Mouse (Mus musculus): ENCODE data around the gene Tesmin. TPM values are rescaled to one million over a fixed set of nuclear protein-coding genes. Genes with fewer than 3 reads are reported as not detected.

The Tesmin gene
- polyA plus RNA-seq, 1 experiment from 2014 or later, result 0.43 TPM

DNA sequence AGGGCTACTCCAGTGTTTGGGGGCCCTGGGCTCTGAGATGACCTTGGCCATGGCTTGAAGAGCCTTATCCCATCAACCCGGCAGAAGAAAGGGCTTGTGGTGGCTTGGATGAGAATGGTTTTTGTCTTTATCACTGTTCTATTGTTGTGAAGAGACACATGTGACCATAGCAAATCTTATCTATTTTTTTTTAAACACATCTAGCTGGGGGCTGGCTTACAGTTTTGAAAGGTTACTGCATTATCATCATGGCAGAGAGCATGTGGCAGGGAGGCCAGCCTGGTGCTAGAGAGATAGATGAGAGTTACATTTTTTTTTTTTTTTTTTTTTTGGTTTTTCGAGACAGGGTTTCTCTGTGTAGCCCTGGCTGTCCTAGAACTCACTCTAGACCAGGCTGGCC lies 43.3 kb downstream of the Tesmin start:
- Histone ChIP-seq H3K27me3 (replicated peaks) (no peaks in the 10 kb centered on the region), H3K4me1 (peaks cover 7% of the 10 kb centered on the region; the same call in 1 of the 2 replicates), H3K4me3 (no peak overlapping the region), H3K9ac (no peak overlapping the region), H3K27ac (no peak overlapping the region), H3K9me3 (no peaks in the 10 kb centered on the region), H3K4me2 (no peak overlapping the region), H3K36me3 (replicated peaks) (no peaks in the 10 kb centered on the region)
- WGBS, result 66% methylated on average over 2 of the region's 2 CpGs
- ATAC-seq (replicated peaks), result no peak

- Histone ChIP-seq H3K4me2 (no peak overlapping the region), H3K9ac (no peak overlapping the region), H3K9me3 (no peaks in the 10 kb centered on the region), H3K27me3 (replicated peaks) (no peaks in the 10 kb centered on the region), H3K27ac (no peak overlapping the region), H3K36me3 (replicated peaks) (no peaks in the 10 kb centered on the region), H3K4me3 (no peak overlapping the region), H3K4me1 (peaks cover 5% of the 10 kb centered on the region; the same call in 1 of the 2 replicates)
- WGBS, result 46% methylated on average over 4 of the region's 4 CpGs
- ATAC-seq (replicated peaks), result no peak
Observed at GRCm38 (mm10) chr19:3434124-3434523, 45.5 kb downstream of the Tesmin start.

DNA sequence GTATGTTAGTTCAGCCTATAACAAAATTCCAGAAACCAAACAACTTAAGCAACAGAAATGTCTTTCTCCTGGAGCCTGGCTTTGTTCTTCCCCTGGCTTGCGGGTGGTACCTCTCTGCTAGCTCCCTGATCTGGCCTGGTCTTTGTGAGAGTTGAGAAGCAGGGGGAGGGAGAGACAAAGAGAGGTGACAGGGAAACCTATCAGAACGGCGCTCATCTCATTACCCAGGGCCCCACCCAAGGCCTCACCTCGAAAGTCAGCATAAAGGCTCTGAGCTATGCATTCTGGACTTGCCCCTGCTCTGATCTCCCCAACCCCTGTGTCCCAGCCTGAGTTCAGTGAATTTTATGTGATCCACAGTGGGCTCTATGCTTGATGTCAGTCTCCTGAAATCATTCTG lies 46.0 kb downstream of the Tesmin start:
- H3K36me3 ChIP-seq (replicated peaks), result no peaks in the 10 kb centered on the region
- no peak overlapping the region for H3K27ac ChIP-seq
- no peak for ATAC-seq (replicated peaks)
- WGBS, result 31% methylated on average over 4 of the region's 4 CpGs
- H3K27me3 ChIP-seq (replicated peaks), result no peaks in the 10 kb centered on the region
- H3K9me3 ChIP-seq, result no peaks in the 10 kb centered on the region
- H3K4me2 ChIP-seq, result no peak overlapping the region
- H3K4me1 ChIP-seq, result no peaks in the 10 kb centered on the region
- no peak overlapping the region for H3K4me3 ChIP-seq
- no peak overlapping the region for H3K9ac ChIP-seq

- WGBS, result 93% methylated on average over 3 of the region's 3 CpGs
- Histone ChIP-seq H3K9me3 (no peaks in the 10 kb centered on the region), H3K36me3 (replicated peaks) (no peaks in the 10 kb centered on the region), H3K4me1 (no peaks in the 10 kb centered on the region), H3K27me3 (replicated peaks) (no peaks in the 10 kb centered on the region), H3K27ac (no peak overlapping the region), H3K9ac (no peak overlapping the region), H3K4me2 (no peak overlapping the region), H3K4me3 (no peak overlapping the region)
- no peak for ATAC-seq (replicated peaks)
Observed at GRCm38 (mm10) chr19:3435824-3436223, 47.2 kb downstream of the Tesmin start.

DNA sequence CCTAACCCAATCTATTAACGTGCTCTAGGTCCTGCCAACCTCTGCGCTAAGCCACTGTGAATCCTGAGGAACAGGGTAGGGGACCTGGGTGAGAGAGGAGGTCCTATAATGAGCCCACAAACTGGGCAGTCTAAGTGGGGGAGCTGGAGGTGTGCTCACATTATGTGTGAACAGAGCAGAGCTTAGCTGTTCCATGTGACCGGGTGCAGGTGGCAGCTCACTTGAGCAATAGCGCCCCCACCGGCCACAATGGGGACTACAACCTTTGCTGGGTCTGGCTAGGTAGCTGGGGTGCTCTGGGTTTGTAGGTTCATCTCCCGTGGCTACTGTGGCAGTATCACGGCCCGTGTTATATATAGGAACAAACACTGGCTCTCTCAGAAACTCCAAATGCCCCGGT lies 48.2 kb downstream of the Tesmin start:
- Histone ChIP-seq H3K9ac (no peak overlapping the region), H3K4me3 (no peak overlapping the region), H3K4me1 (no peaks in the 10 kb centered on the region), H3K27me3 (replicated peaks) (no peaks in the 10 kb centered on the region), H3K4me2 (no peak overlapping the region), H3K9me3 (no peaks in the 10 kb centered on the region), H3K36me3 (replicated peaks) (no peaks in the 10 kb centered on the region), H3K27ac (no peak overlapping the region)
- 0 out of 2 replicates have a peak, but pooled peaks have one; percentile 51 for ATAC-seq (replicated peaks)
- WGBS, result 60% methylated on average over 9 of the region's 9 CpGs

GRCm38 (mm10) chr19:3437980-3438379 lies 49.3 kb downstream of the Tesmin start:
- H3K9ac ChIP-seq, result no peak overlapping the region
- WGBS, result 74% methylated on average over 5 of the region's 5 CpGs
- no peaks in the 10 kb centered on the region for H3K4me1 ChIP-seq

DNA sequence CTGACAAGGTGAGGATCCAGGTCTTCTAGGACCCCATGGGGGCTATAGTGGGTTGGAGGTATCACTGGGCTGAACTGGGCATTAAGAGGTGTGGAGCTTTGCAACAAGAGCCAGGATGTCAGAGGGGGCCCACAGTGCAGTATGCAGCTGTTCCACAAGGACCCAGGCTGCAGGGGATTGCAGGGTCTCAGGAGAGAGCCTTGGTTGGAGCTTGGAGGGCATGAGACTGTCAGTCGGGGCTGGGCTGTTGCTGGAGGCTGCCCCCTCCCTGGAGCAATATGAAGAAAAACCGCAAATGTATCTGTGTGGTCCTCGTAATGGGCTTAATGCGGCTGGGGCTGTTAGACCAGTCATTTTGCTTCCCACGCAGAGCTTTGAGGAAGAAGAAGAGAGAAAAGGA lies 52.0 kb downstream of the Tesmin start:
- 56% methylated on average over 5 of the region's 5 CpGs for WGBS
- no peaks in the 10 kb centered on the region for H3K36me3 ChIP-seq (replicated peaks)
- H3K4me3 ChIP-seq, result no peak overlapping the region
- H3K4me1 ChIP-seq, result no peaks in the 10 kb centered on the region
- H3K27ac ChIP-seq, result no peak overlapping the region
- no peak overlapping the region for H3K4me2 ChIP-seq
- no peak overlapping the region for H3K9ac ChIP-seq
- no peaks in the 10 kb centered on the region for H3K27me3 ChIP-seq (replicated peaks)
- no peaks in the 10 kb centered on the region for H3K9me3 ChIP-seq
- no peak for ATAC-seq (replicated peaks)

More at GRCm38 (mm10) chr19:3437980-3438379, 49.3 kb downstream of the Tesmin start:
- Histone ChIP-seq H3K9me3 (no peaks in the 10 kb centered on the region), H3K27ac (no peak overlapping the region), H3K4me3 (no peak overlapping the region), H3K27me3 (replicated peaks) (no peaks in the 10 kb centered on the region), H3K4me2 (no peak overlapping the region), H3K36me3 (replicated peaks) (no peaks in the 10 kb centered on the region)
- ATAC-seq (replicated peaks), result no peak

GRCm38 (mm10) chr19:3441092-3441491 lies 52.4 kb downstream of the Tesmin start:
- 0 out of 2 replicates have a peak overlapping the region, but pooled peaks have one; percentile 17 for H3K27ac ChIP-seq
- no peak overlapping the region for H3K9ac ChIP-seq
- H3K4me2 ChIP-seq, result no peak overlapping the region
- H3K9me3 ChIP-seq, result no peaks in the 10 kb centered on the region
- no peaks in the 10 kb centered on the region for H3K36me3 ChIP-seq (replicated peaks)
- H3K4me1 ChIP-seq, result no peaks in the 10 kb centered on the region
- H3K4me3 ChIP-seq, result no peak overlapping the region
- no peaks in the 10 kb centered on the region for H3K27me3 ChIP-seq (replicated peaks)
- 0 out of 2 replicates have a peak, but pooled peaks have one; percentile 50 for ATAC-seq (replicated peaks)
- 50% methylated on average over 10 of the region's 10 CpGs for WGBS

DNA sequence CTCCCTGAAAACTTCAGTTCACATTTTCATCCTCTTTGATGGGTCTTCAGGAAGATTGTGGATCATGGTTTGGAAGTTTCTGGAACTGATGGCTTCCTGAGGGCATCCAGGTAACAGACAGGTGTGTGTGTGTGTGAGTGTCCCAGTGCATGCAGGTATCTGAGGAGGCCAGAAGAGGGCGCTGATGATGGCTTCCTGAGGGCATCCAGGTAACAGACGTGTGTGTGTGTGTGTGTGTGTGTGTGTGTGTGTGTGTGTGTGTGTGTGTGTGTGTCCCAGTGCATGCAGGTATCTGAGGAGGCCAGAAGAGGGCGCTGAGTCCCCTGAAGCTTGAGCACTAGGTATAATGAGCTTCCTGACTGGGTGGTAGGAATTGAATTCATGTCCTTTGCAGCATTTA lies 58.7 kb downstream of the Tesmin start:
- ATAC-seq (replicated peaks), result no peak
- Histone ChIP-seq H3K36me3 (replicated peaks) (no peaks in the 10 kb centered on the region), H3K4me2 (no peak overlapping the region), H3K4me1 (peaks cover 9% of the 10 kb centered on the region), H3K4me3 (no peak overlapping the region), H3K27me3 (replicated peaks) (no peaks in the 10 kb centered on the region), H3K9ac (no peak overlapping the region), H3K9me3 (no peaks in the 10 kb centered on the region), H3K27ac (no peak overlapping the region)
- 67% methylated on average over 3 of the region's 3 CpGs for WGBS

- Histone ChIP-seq H3K27ac (no peak overlapping the region), H3K9ac (no peak overlapping the region), H3K27me3 (replicated peaks) (no peaks in the 10 kb centered on the region), H3K4me3 (no peak overlapping the region), H3K4me1 (peaks cover 9% of the 10 kb centered on the region), H3K9me3 (no peaks in the 10 kb centered on the region), H3K36me3 (replicated peaks) (0 out of 2 replicates have a peak, but pooled peaks cover 2% of the 10 kb centered on the region), H3K4me2 (no peak overlapping the region)
- 81% methylated on average over 3 of the region's 3 CpGs for WGBS
- ATAC-seq (replicated peaks), result no peak
Observed at GRCm38 (mm10) chr19:3449248-3449647, 60.6 kb downstream of the Tesmin start.

DNA sequence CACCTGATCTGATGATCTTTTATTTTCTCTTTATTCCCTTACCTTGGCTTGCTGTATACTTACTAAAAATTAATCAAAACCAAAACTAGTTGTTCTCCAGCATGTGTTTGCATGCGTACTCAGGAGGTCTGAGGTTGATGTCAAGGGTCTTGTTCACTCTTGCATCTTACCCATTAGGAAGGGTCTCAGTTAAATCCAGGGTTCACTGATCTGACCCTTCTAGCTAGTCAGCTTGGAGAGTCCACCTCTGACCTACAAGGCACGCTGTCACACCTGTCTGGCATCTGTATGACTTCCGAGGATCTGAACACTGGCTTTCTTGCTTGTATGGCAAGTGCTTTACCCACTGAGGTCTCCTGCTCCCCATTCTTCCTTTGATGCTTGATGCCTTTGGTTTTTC lies 62.1 kb downstream of the Tesmin start:
- Histone ChIP-seq H3K36me3 (replicated peaks) (peaks cover 15% of the 10 kb centered on the region; the same call in 1 of the 2 replicates), H3K4me3 (no peak overlapping the region), H3K4me1 (peaks cover 9% of the 10 kb centered on the region), H3K27me3 (replicated peaks) (no peaks in the 10 kb centered on the region), H3K4me2 (no peak overlapping the region), H3K27ac (no peak overlapping the region), H3K9ac (no peak overlapping the region), H3K9me3 (no peaks in the 10 kb centered on the region)
- 93% methylated on average over 3 of the region's 3 CpGs for WGBS
- ATAC-seq (replicated peaks), result peak; percentile 37; the same call in 1 of the 2 replicates

GRCm38 (mm10) chr19:3451170-3451569 lies 62.5 kb downstream of the Tesmin start:
- Histone ChIP-seq H3K9me3 (no peaks in the 10 kb centered on the region), H3K27me3 (replicated peaks) (no peaks in the 10 kb centered on the region), H3K4me3 (no peak overlapping the region), H3K27ac (peak overlapping the region; percentile 7; the same call in 1 of the 2 replicates), H3K9ac (no peak overlapping the region), H3K4me1 (peaks cover 9% of the 10 kb centered on the region), H3K36me3 (replicated peaks) (peaks cover 20% of the 10 kb centered on the region; the same call in 1 of the 2 replicates), H3K4me2 (no peak overlapping the region)
- 25% methylated on average over 6 of the region's 6 CpGs for WGBS
- peak; percentile 83 for ATAC-seq (replicated peaks)

GRCm38 (mm10) chr19:3451649-3452048 lies 63.0 kb downstream of the Tesmin start:
- Histone ChIP-seq H3K9me3 (no peaks in the 10 kb centered on the region), H3K36me3 (replicated peaks) (peaks cover 24% of the 10 kb centered on the region), H3K9ac (no peak overlapping the region), H3K4me1 (peaks cover 9% of the 10 kb centered on the region), H3K27ac (peak overlapping the region; percentile 7; the same call in 1 of the 2 replicates), H3K27me3 (replicated peaks) (no peaks in the 10 kb centered on the region), H3K4me3 (no peak overlapping the region), H3K4me2 (no peak overlapping the region)
- peak; percentile 57; the same call in 1 of the 2 replicates for ATAC-seq (replicated peaks)
- 51% methylated on average over 6 of the region's 6 CpGs for WGBS
